Mouse (Mus musculus) left cerebral cortex, postnatal 14 days (tissue): Measurements from ENCODE around the gene Lgr6. TPM values are rescaled to one million over a fixed set of nuclear protein-coding genes. Genes with fewer than 3 reads are reported as not detected.
A peak's percentile ranks its signal among the peaks of the same experiment; 100 is the strongest.

Experiments
- DNase-seq, 2 experiments: peaks; one replicate each; pipeline ENCODE4 v3.0.0; 2021 to 2022; ENCODE audit warnings: low spot score in 2 of 2, mixed read lengths in 1 of 2
- intact Hi-C: fragments of 180-260 bp; cut with DNase I; formaldehyde crosslinking; loops from one replicate; pipeline ENCODE4 v1.15.1; 2025
- total RNA-seq, 2 experiments: library from RNA; stranded (reverse); gene quantifications; 2 replicates each; pipeline ENCODE4 v1.2.3; 2021

Lgr6 gene
- total RNA-seq, 2 experiments from 2014 or later: 2.7 TPM

- no peak for DNase-seq
- intact Hi-C loops: no loop called here
Measured at GRCm38 (mm10) chr1:135021936-135022335, 83.1 kb downstream of the Lgr6 start.

- intact Hi-C loops: no loop called here
- no peak for DNase-seq
Measured at GRCm38 (mm10) chr1:135020970-135021369, 84.1 kb downstream of the Lgr6 start.

- no peak for DNase-seq
Measured at GRCm38 (mm10) chr1:135020281-135020940, 84.7 kb downstream of the Lgr6 start.

GRCm38 (mm10) chr1:135019775-135020167, 85.3 kb downstream of the Lgr6 start:
- DNase-seq: no peak
- intact Hi-C loops: no loop called here

More at GRCm38 (mm10) chr1:135020281-135020940, 84.7 kb downstream of the Lgr6 start:
- intact Hi-C loops: no loop called here

- intact Hi-C loops: no loop called here
- no peak for DNase-seq
Measured at GRCm38 (mm10) chr1:135019087-135019774, 85.8 kb downstream of the Lgr6 start.

- intact Hi-C loops: no loop called here
- DNase-seq: no peak
Measured at GRCm38 (mm10) chr1:135017656-135018015, 87.4 kb downstream of the Lgr6 start.

GRCm38 (mm10) chr1:135016907-135017655, 88.0 kb downstream of the Lgr6 start:
- no peak for DNase-seq
- intact Hi-C loops: no loop called here

GRCm38 (mm10) chr1:135014921-135015445, 90.1 kb downstream of the Lgr6 start:
- intact Hi-C loops: no loop called here
- DNase-seq: no peak

- no peak for DNase-seq
- intact Hi-C loops: no loop called here
Measured at GRCm38 (mm10) chr1:135012472-135012871, 92.6 kb downstream of the Lgr6 start.

GRCm38 (mm10) chr1:135011912-135012311, 93.2 kb downstream of the Lgr6 start:
- no peak for DNase-seq
- intact Hi-C loops: no loop called here

- intact Hi-C loops: no loop called here
- no peak for DNase-seq
Measured at GRCm38 (mm10) chr1:135009833-135010232, 95.2 kb downstream of the Lgr6 start.

GRCm38 (mm10) chr1:135005696-135006095, 99.4 kb downstream of the Lgr6 start:
- peak in 1 of 2 experiments; percentile 31 for DNase-seq
- intact Hi-C loops: no loop called here

GRCm38 (mm10) chr1:135003346-135003745, 101.7 kb downstream of the Lgr6 start:
- intact Hi-C loops: no loop called here
- no peak for DNase-seq

GRCm38 (mm10) chr1:135000527-135000926, 104.5 kb downstream of the Lgr6 start:
- no peak for DNase-seq
- intact Hi-C loops: no loop called here

- peak in 1 of 2 experiments; percentile 26 for DNase-seq
- intact Hi-C loops: no loop called here
Measured at GRCm38 (mm10) chr1:134998231-134998630, 106.8 kb downstream of the Lgr6 start.

- intact Hi-C loops: no loop called here
- DNase-seq: no peak
Measured at GRCm38 (mm10) chr1:134997568-134997967, 107.5 kb downstream of the Lgr6 start.

- no peak for DNase-seq
- intact Hi-C loops: no loop called here
Measured at GRCm38 (mm10) chr1:134996471-134996870, 108.6 kb downstream of the Lgr6 start.

GRCm38 (mm10) chr1:134995954-134996353, 109.1 kb downstream of the Lgr6 start:
- intact Hi-C loops: no loop called here
- DNase-seq: no peak

- DNase-seq: no peak
- intact Hi-C loops: no loop called here
Measured at GRCm38 (mm10) chr1:134995437-134995836, 109.6 kb downstream of the Lgr6 start.

GRCm38 (mm10) chr1:134994739-134995138, 110.3 kb downstream of the Lgr6 start:
- no peak for DNase-seq
- intact Hi-C loops: no loop called here
